Mouse (Mus musculus) kidney, postnatal 10 days (tissue): ENCODE data around the gene Serpinb3d.
"Not testable (repeated sequence)": the region's sequence is repeated elsewhere in the genome, so short reads cannot be mapped to it uniquely, and the experiment has no call there.

Experiments
- DNase-seq: peaks from one replicate; pipeline ENCODE4 v3.0.0; 2021; ENCODE audit warnings: mixed read lengths

Gene Serpinb3d

DNA sequence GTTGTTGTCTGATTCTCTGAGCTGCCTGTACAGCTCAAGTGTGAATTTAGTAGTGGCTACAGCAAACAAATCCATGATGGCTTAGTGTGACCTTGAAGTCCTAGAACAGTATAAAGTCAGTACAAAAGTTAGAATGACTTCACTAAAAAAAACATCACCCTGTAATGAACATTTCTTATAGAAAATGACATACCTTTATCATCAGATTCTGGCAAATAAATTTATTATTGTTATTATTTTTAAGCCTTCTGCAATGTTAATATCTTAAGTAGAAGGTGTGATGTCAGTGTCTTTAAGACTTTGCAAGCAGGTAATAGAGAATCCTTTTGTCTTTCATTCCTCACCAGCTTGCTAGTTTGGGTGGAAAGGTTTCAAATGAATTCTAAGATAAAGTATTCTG is at the start of gene Serpinb3d:
TSS of gene Serpinb3d (minus strand) at position 101 of the 400 bp plus-strand sequence.
- DNase-seq, result no peak

DNA sequence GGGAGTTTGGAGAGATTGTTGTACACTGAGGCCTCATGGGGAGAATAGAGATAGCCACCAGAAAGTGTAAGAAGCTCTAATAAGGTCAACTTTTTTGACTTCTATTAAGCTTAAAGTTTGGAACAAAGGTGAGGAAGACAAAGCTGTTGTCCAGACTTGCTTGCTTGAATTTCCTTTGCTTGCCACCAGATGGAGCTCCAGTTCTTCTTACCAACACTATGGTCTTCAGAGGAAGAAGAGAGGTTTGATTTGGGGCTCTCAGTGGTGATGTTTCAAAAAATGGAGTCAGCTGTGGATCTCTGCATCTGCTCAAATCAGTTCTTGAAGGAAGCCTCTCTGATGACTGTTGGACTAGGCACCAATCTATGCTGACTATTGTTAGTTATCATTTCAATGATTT is 44.1 kb upstream of the Serpinb3d start:
- peak; percentile 13 for DNase-seq

- no peak for DNase-seq
These were observed 15.1 kb upstream of the Serpinb3d start for GRCm38 (mm10) chr1:107098417-107098816.

GRCm38 (mm10) chr1:107052203-107052602 is 31.1 kb downstream of the Serpinb3d start, which contains the start of gene Serpinb3a:
Gene Serpinb3a, minus strand, starts transcription at chr1:107052303.
- DNase-seq, result no peak

DNA sequence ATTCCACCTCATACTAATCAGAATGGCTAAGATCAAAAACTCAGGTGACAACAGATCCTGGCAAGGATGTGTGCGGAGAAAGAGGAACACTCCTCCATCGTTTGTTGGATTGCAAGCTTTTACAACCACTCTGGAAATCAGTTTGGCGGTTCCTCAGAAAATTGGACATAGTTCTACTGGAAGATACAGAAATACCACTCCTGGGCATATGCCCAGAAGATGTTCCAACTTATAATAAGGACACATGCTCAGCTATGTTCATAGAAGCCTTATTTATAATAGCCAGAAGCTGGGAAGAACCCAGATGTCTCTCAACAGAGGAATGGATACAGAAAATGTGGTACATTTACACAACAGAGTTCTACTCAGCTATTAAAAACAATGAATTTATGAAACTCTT is 49.1 kb downstream of the Serpinb3d start:
- not testable (repeated sequence) for DNase-seq
